Mouse (Mus musculus): ENCODE results near the gene Dnajb4.

DNA sequence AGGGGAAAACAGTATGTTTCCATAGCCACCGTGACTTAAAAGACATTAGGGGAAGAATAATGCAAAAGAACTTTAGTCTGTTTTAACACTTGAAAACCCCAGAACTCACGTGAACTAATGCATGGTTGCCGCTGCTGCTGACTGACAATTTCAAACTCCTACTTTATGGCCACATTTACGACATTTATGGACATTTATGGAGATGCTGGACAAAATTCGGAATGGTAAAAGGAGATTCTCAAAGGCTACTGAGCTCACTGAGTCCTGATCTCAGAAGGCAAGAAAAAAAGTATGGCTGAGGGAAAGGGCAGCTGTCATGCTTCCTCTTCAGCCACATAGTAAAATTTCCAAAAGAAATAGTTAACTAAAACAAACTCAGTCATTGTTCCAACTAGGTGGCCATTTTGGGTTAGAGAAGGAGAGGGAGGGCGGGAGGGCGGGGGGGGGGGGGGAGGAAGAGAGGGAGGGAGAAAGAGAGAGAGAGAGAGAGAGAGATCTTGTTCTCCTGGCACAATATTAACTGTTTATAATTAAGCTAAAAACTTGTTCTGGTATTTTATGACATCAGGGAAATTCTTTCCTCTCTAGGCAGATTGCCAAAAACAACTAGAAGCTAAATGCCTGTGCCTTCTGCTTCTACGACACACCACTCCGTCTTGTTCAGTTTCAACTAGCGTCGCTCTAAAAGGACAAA is 17.7 kb downstream of the Dnajb4 start:
- TF ChIP-seq CTCF (IDR thresholded peaks at IDR 0.05; ENCODE audit: low read depth) (no peak), EP300 (optimal IDR thresholded peaks at IDR 0.05) (no peak)
